Mouse (Mus musculus) small intestine, adult 2 months (tissue): Measurements from ENCODE around the gene Sorcs1.

ENCODE experiments used
- CTCF ChIP-seq: fragments of 200-500 bp; IDR thresholded peaks from 2 replicates; pipeline ENCODE4 v1.5.1; 2012; ENCODE audit warnings: low read depth, mild to moderate bottlenecking, control low read depth, inconsistent platforms, low read length, moderate library complexity, mixed read lengths; ENCODE audit not compliant: insufficient replicate concordance, insufficient read length; ENCODE audit errors: extremely low read depth
- POLR2A ChIP-seq: fragments of 200-500 bp; IDR thresholded peaks from 2 replicates; pipeline ENCODE4 v1.6.1; 2012; ENCODE audit warnings: low read depth, mild to moderate bottlenecking, control low read depth, inconsistent platforms, low read length, moderate library complexity

GRCm38 (mm10) chr19:50457275-50457892 lies 221.1 kb downstream of the Sorcs1 start:
- TF ChIP-seq CTCF (no peak), POLR2A (no peak)
